ENCODE assay signal across 1 mouse cellular context in the genomic region with DNA sequence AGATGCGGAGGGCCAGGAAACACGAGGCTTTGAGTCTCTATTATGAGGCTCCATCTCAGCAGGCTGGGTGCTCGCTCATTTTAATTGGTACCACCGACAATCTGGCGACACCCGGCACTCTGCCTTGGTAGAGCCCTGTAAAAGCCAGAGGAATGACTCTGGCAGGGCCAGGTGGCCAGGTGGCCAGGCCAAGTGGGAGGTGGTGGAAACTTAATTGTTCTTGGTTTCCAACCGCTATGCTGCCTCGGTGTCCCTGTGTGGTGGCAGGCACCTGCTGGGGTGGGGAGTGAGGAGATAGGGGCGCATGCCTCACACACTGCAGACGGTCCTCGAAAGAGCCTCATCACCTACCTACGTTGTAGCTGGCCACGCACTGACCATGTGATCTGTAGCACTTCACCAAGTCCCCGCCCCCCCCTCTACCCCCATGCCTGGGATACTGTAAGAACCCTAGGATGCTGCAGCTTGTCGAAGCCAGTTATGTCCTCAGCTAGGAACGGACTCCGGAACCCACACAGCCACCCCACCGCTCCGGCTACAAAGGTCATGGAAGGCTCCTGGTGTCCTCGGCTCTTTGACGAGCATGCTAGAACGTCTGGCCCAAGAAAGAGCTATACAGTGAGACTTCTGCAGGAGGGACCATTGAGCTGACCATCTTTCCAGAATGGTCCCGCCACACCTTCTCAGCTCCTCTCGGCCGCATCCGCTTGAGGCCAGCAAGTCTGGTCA.
TF ChIP-seq lines count a peak whose summit lies in the region.

No protein-coding gene starts in this region.

TF ChIP-seq in CH12.LX, 34 proteins besides CTCF, POLR2A, EP300 and RAD21:
- TF ChIP-seq GABPA (IDR thresholded peaks at IDR 0.05; ENCODE audit: insufficient replicate concordance, low read depth, low read length) (no peak), TCF12 (IDR thresholded peaks at IDR 0.05; ENCODE audit: low read depth, low read length) (peak; percentile 47; the same call in 1 of the 2 replicates)
TF ChIP-seq in CH12.LX: peak in this region for 1.
